Mouse (Mus musculus): ENCODE results near the gene Gm11168. TPM values are rescaled to one million over a fixed set of nuclear protein-coding genes. Genes with fewer than 3 reads are reported as not detected.

Gm11168 gene
- total and polyA plus RNA-seq, 2 experiments from 2014 or later = not detected

Small RNA genes within 50 kb of the gene (microRNA-seq; reads per million reads assigned to microRNA genes)
- 0 to 0.36 reads per million in 2 experiments for gene Mir101c

Other genes starting within 250 kb of the Gm11168 start
- gene Gm10722, start 2.4 kb upstream of the Gm11168 start, total RNA-seq (2014; rRNA removed) = not detected in 2 replicates
- not detected in 2 replicates for gene Gm10722, start 2.4 kb upstream of the Gm11168 start, polyA plus RNA-seq (2015; fragmentation: Nextera tagmentation; extraction: Ambion mirVana)
- not detected in 2 replicates for gene Gm10721, start 9.8 kb downstream of the Gm11168 start, total RNA-seq (2014; rRNA removed)
- gene Gm10721, start 9.8 kb downstream of the Gm11168 start, polyA plus RNA-seq (2015; fragmentation: Nextera tagmentation; extraction: Ambion mirVana) = 0.35 TPM in 1 of 2 replicates, not detected in the other
- gene Gm10720, start 12.3 kb downstream of the Gm11168 start, total RNA-seq (2014; rRNA removed) = not detected in 2 replicates
- not detected in 2 replicates for gene Gm10720, start 12.3 kb downstream of the Gm11168 start, polyA plus RNA-seq (2015; fragmentation: Nextera tagmentation; extraction: Ambion mirVana)
- 0.83 TPM in 1 of 2 replicates, not detected in the other for gene Gm10719, start 14.1 kb downstream of the Gm11168 start, total RNA-seq (2014; rRNA removed)
- 0.38 TPM in 1 of 2 replicates, not detected in the other for gene Gm10719, start 14.1 kb downstream of the Gm11168 start, polyA plus RNA-seq (2015; fragmentation: Nextera tagmentation; extraction: Ambion mirVana)
- not detected in 2 replicates for gene Gm10718, start 20.2 kb downstream of the Gm11168 start, total RNA-seq (2014; rRNA removed)
- 0.41 TPM in 1 of 2 replicates, not detected in the other for gene Gm10718, start 20.2 kb downstream of the Gm11168 start, polyA plus RNA-seq (2015; fragmentation: Nextera tagmentation; extraction: Ambion mirVana)
- gene Gm10717, start 22.1 kb downstream of the Gm11168 start, total RNA-seq (2014; rRNA removed) = 0.31 TPM in 1 of 2 replicates, not detected in the other
- gene Gm10717, start 22.1 kb downstream of the Gm11168 start, polyA plus RNA-seq (2015; fragmentation: Nextera tagmentation; extraction: Ambion mirVana) = 0.38 TPM in 1 of 2 replicates, not detected in the other
- gene Gm17535, start 31.3 kb downstream of the Gm11168 start, total RNA-seq (2014; rRNA removed) = not detected in 2 replicates
- gene Gm17535, start 31.3 kb downstream of the Gm11168 start, polyA plus RNA-seq (2015; fragmentation: Nextera tagmentation; extraction: Ambion mirVana) = not detected in 2 replicates
- gene Gm10715, start 33.5 kb downstream of the Gm11168 start, total RNA-seq (2014; rRNA removed) = not detected in 2 replicates
- not detected in 2 replicates for gene Gm10715, start 33.5 kb downstream of the Gm11168 start, polyA plus RNA-seq (2015; fragmentation: Nextera tagmentation; extraction: Ambion mirVana)

Measured in hindbrain, postnatal 0 days (tissue).